Mouse (Mus musculus): ENCODE results near the gene 1700061G19Rik. TPM values are rescaled to one million over a fixed set of nuclear protein-coding genes. Genes with fewer than 3 reads are reported as not detected.

The 1700061G19Rik gene
- polyA plus RNA-seq, 1 experiment from 2014 or later = 0.40 TPM

- H3K36me3 ChIP-seq = 0 out of 2 replicates have a peak, but pooled peaks cover 5% of the 10 kb centered on the region
- DNase-seq (ENCODE audit: low spot score) = no peak
- no peaks in the 10 kb centered on the region for H3K27me3 ChIP-seq (ENCODE audit: insufficient read depth, poor library complexity, severe bottlenecking)
- H3K9me3 ChIP-seq = no peaks in the 10 kb centered on the region
- H3K4me3 ChIP-seq = no peak overlapping the region
- no peak overlapping the region for H3K27ac ChIP-seq
- 85% methylated on average over 7 of the region's 7 CpGs for WGBS
- peaks cover 29% of the 10 kb centered on the region for H3K4me1 ChIP-seq
Measured at GRCm38 (mm10) chr17:56936731-56937130, 61.5 kb downstream of the 1700061G19Rik start.

Other genes starting within 250 kb of the 1700061G19Rik start
- 58.9 and 65.1 TPM in 2 replicates for gene Lonp1, start 248.6 kb upstream of the 1700061G19Rik start, polyA plus RNA-seq (2016; fragmentation: Nextera tagmentation; extraction: Ambion mirVana)
- gene Catsperd, start 247.3 kb upstream of the 1700061G19Rik start, polyA plus RNA-seq (2016; fragmentation: Nextera tagmentation; extraction: Ambion mirVana) = 0.30 and 0.38 TPM in 2 replicates
- gene Ranbp3, start 202.2 kb upstream of the 1700061G19Rik start, polyA plus RNA-seq (2016; fragmentation: Nextera tagmentation; extraction: Ambion mirVana) = 85.1 and 105 TPM in 2 replicates
- 518 and 632 TPM in 2 replicates for gene Ndufa11, start 157.7 kb upstream of the 1700061G19Rik start, polyA plus RNA-seq (2016; fragmentation: Nextera tagmentation; extraction: Ambion mirVana)
- 10.2 and 12.7 TPM in 2 replicates for gene Vmac, start 157.5 kb upstream of the 1700061G19Rik start, polyA plus RNA-seq (2016; fragmentation: Nextera tagmentation; extraction: Ambion mirVana)
- 3.3 and 7.4 TPM in 2 replicates for gene Nrtn, start 117.9 kb upstream of the 1700061G19Rik start, polyA plus RNA-seq (2016; fragmentation: Nextera tagmentation; extraction: Ambion mirVana)
- 39.6 and 41.4 TPM in 2 replicates for gene Dus3l, start 110.7 kb upstream of the 1700061G19Rik start, polyA plus RNA-seq (2016; fragmentation: Nextera tagmentation; extraction: Ambion mirVana)
- gene Prr22, start 105.2 kb upstream of the 1700061G19Rik start, polyA plus RNA-seq (2016; fragmentation: Nextera tagmentation; extraction: Ambion mirVana) = 1.3 and 2.1 TPM in 2 replicates
- 4.0 and 4.8 TPM in 2 replicates for gene Rfx2, start 44.5 kb upstream of the 1700061G19Rik start, polyA plus RNA-seq (2016; fragmentation: Nextera tagmentation; extraction: Ambion mirVana)
- gene Acsbg2, start 1.0 kb upstream of the 1700061G19Rik start, polyA plus RNA-seq (2016; fragmentation: Nextera tagmentation; extraction: Ambion mirVana) = not detected in 2 replicates
- gene Mllt1, start 59.9 kb downstream of the 1700061G19Rik start, polyA plus RNA-seq (2016; fragmentation: Nextera tagmentation; extraction: Ambion mirVana) = 42.3 and 46.0 TPM in 2 replicates
- gene Acer1, start 106.6 kb downstream of the 1700061G19Rik start, polyA plus RNA-seq (2016; fragmentation: Nextera tagmentation; extraction: Ambion mirVana) = not detected in 2 replicates
- 144 and 165 TPM in 2 replicates for gene Clpp, start 114.8 kb downstream of the 1700061G19Rik start, polyA plus RNA-seq (2016; fragmentation: Nextera tagmentation; extraction: Ambion mirVana)
- 49.6 and 59.7 TPM in 2 replicates for gene Alkbh7, start 121.9 kb downstream of the 1700061G19Rik start, polyA plus RNA-seq (2016; fragmentation: Nextera tagmentation; extraction: Ambion mirVana)
- gene Pspn, start 124.5 kb downstream of the 1700061G19Rik start, polyA plus RNA-seq (2016; fragmentation: Nextera tagmentation; extraction: Ambion mirVana) = 0.53 TPM in 1 of 2 replicates, not detected in the other
- 39.4 and 56.0 TPM in 2 replicates for gene Gtf2f1, start 135.8 kb downstream of the 1700061G19Rik start, polyA plus RNA-seq (2016; fragmentation: Nextera tagmentation; extraction: Ambion mirVana)
- gene Gm17949, start 136.0 kb downstream of the 1700061G19Rik start, polyA plus RNA-seq (2016; fragmentation: Nextera tagmentation; extraction: Ambion mirVana) = 0.12 and 0.36 TPM in 2 replicates
- gene Khsrp, start 156.0 kb downstream of the 1700061G19Rik start, polyA plus RNA-seq (2016; fragmentation: Nextera tagmentation; extraction: Ambion mirVana) = 30.1 and 31.3 TPM in 2 replicates
- gene Slc25a41, start 166.2 kb downstream of the 1700061G19Rik start, polyA plus RNA-seq (2016; fragmentation: Nextera tagmentation; extraction: Ambion mirVana) = not detected in 2 replicates
- 0.65 and 3.6 TPM in 2 replicates for gene Crb3, start 183.6 kb downstream of the 1700061G19Rik start, polyA plus RNA-seq (2016; fragmentation: Nextera tagmentation; extraction: Ambion mirVana)
- 8.6 and 8.7 TPM in 2 replicates for gene Slc25a23, start 184.4 kb downstream of the 1700061G19Rik start, polyA plus RNA-seq (2016; fragmentation: Nextera tagmentation; extraction: Ambion mirVana)
- gene Dennd1c, start 203.0 kb downstream of the 1700061G19Rik start, polyA plus RNA-seq (2016; fragmentation: Nextera tagmentation; extraction: Ambion mirVana) = 0.68 and 2.2 TPM in 2 replicates
- gene Tubb4a, start 212.3 kb downstream of the 1700061G19Rik start, polyA plus RNA-seq (2016; fragmentation: Nextera tagmentation; extraction: Ambion mirVana) = 9.1 and 14.7 TPM in 2 replicates
- gene Tnfsf9, start 229.8 kb downstream of the 1700061G19Rik start, polyA plus RNA-seq (2016; fragmentation: Nextera tagmentation; extraction: Ambion mirVana) = 5.7 and 7.0 TPM in 2 replicates

Measured in heart, embryonic 10.5 days (tissue).